Mouse (Mus musculus) small intestine, adult 2 months (tissue): ENCODE measurements around the gene Gm26661. TPM values are rescaled to one million over a fixed set of nuclear protein-coding genes. Genes with fewer than 3 reads are reported as not detected.
A peak's percentile ranks its signal among the peaks of the same experiment; 100 is the strongest.

Source experiments
- H3K27ac ChIP-seq: fragments of 200-500 bp; 2 replicates; pipeline ENCODE4 v1.5.1; 2012; ENCODE audit warnings: low read depth, low read length, control low read depth, inconsistent platforms; ENCODE audit not compliant: insufficient read depth
- H3K27me3 ChIP-seq: fragments of 200-500 bp; 2 replicates; pipeline ENCODE4 v1.6.1; 2012; ENCODE audit warnings: mild to moderate bottlenecking, moderate library complexity, low read length, inconsistent platforms; ENCODE audit not compliant: control insufficient read depth, insufficient read depth
- H3K36me3 ChIP-seq: fragments of 200-500 bp; 2 replicates; pipeline ENCODE4 v1.6.1; 2012; ENCODE audit warnings: mild to moderate bottlenecking, low read length, control low read depth, inconsistent platforms; ENCODE audit not compliant: control insufficient read depth, insufficient read depth
- H3K4me1 ChIP-seq: fragments of 200-500 bp; 2 replicates; pipeline ENCODE4 v1.6.1; 2012; ENCODE audit warnings: low read length, inconsistent platforms, mixed read lengths; ENCODE audit not compliant: control insufficient read depth, insufficient read depth, insufficient read length
- H3K4me3 ChIP-seq: fragments of 200-500 bp; 2 replicates; pipeline ENCODE4 v1.5.1; 2012; ENCODE audit warnings: low read depth, mild to moderate bottlenecking, control low read depth, inconsistent platforms, low read length, moderate library complexity
- CTCF ChIP-seq: fragments of 200-500 bp; IDR thresholded peaks from 2 replicates; pipeline ENCODE4 v1.5.1; 2012; ENCODE audit warnings: low read depth, mild to moderate bottlenecking, control low read depth, inconsistent platforms, low read length, moderate library complexity, mixed read lengths; ENCODE audit not compliant: insufficient replicate concordance, insufficient read length; ENCODE audit errors: extremely low read depth
- POLR2A ChIP-seq: fragments of 200-500 bp; IDR thresholded peaks from 2 replicates; pipeline ENCODE4 v1.6.1; 2012; ENCODE audit warnings: low read depth, mild to moderate bottlenecking, control low read depth, inconsistent platforms, low read length, moderate library complexity
- WGBS: fragments of 180-500 bp; shearing (Covaris S2); methylation state at CpG from one replicate; pipeline ENCODE4 v1.1.7; 2018; 5-methylcytosine and 5-hydroxymethylcytosine counted together
- polyA plus RNA-seq: library from polyadenylated mRNA; depleted of rRNA; stranded (reverse); fragments of >200 nt; gene quantifications from 2 replicates; pipeline ENCODE4 v1.2.3, GENCODE M21; 2012

The Gm26661 gene
- polyA plus RNA-seq, 1 experiment = 0.61 TPM

- 71% methylated on average over 7 of the region's 7 CpGs for WGBS
- no peaks in the 10 kb centered on the region for H3K36me3 ChIP-seq
- peaks cover 4% of the 10 kb centered on the region for H3K4me1 ChIP-seq
- no peaks in the 10 kb centered on the region for H3K27me3 ChIP-seq
- TF ChIP-seq POLR2A = no peak
- TF ChIP-seq CTCF = no peak
- no peak overlapping the region for H3K27ac ChIP-seq
- no peak overlapping the region for H3K4me3 ChIP-seq
Measured at GRCm38 (mm10) chr14:7789266-7790030, 1.9 kb upstream of the Gm26661 start.

GRCm38 (mm10) chr14:7791061-7791531, 291 bp upstream of the Gm26661 start:
- TF ChIP-seq CTCF = no peak
- no peak for TF ChIP-seq POLR2A
- Histone ChIP-seq H3K36me3 (no peaks in the 10 kb centered on the region), H3K4me1 (peaks cover 7% of the 10 kb centered on the region), H3K27me3 (no peaks in the 10 kb centered on the region), H3K4me3 (peak overlapping the region; percentile 57), H3K27ac (peak overlapping the region; percentile 85)
- WGBS = 10% methylated on average over 19 of the region's 19 CpGs

DNA sequence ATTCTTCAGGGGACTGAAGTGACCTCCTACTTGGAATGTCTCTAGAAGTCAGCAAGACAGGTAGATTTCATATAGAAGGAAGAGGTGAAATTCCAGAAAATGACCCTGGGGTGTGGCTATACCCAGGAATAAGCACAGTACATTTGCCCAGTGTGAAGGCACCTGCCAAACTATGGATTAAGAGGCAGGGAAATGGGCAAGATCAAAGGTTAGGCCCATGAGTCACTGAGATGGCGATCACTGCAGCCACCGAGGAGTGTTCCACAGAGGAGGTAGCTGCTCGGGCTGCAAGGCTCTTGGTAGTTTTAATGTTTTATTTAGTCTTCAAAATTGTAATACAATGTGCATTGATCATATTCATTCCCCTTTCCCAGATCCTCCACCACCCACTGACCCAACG, 4.6 kb downstream of the Gm26661 start:
- 30% methylated on average over 4 of the region's 4 CpGs for WGBS
- no peak for TF ChIP-seq CTCF
- no peak for TF ChIP-seq POLR2A
- Histone ChIP-seq H3K4me1 (peaks cover 12% of the 10 kb centered on the region), H3K4me3 (no peak overlapping the region), H3K36me3 (no peaks in the 10 kb centered on the region), H3K27me3 (no peaks in the 10 kb centered on the region), H3K27ac (no peak overlapping the region)

- Histone ChIP-seq H3K4me1 (peaks cover 9% of the 10 kb centered on the region; the same call in 1 of the 2 replicates), H3K4me3 (no peak overlapping the region), H3K27me3 (no peaks in the 10 kb centered on the region), H3K27ac (no peak overlapping the region), H3K36me3 (no peaks in the 10 kb centered on the region)
- TF ChIP-seq CTCF = no peak
- no peak for TF ChIP-seq POLR2A
Measured at GRCm38 (mm10) chr14:7800611-7801010, 9.2 kb downstream of the Gm26661 start.

DNA sequence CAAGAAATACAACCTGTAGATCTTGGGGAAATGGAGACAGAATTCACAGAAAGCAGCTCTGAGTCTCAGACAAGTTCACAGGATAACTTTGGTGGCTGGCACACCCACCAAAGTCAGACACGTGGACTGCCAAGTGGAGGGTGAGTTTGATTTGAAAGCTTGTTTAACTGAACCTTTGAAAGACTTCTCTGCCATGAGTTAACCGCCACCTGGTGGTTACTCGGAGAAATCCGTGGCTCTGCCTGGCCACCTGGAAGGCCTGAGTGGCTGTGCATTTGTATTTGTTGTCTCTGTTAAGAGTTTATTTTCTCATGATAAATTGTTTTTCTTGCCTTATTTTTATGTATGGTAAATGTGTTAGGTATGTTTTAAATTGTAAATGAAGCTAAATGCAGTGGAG, 10.4 kb downstream of the Gm26661 start:
- Histone ChIP-seq H3K36me3 (no peaks in the 10 kb centered on the region), H3K27ac (no peak overlapping the region), H3K4me3 (no peak overlapping the region), H3K4me1 (peaks cover 9% of the 10 kb centered on the region; the same call in 1 of the 2 replicates), H3K27me3 (no peaks in the 10 kb centered on the region)
- WGBS = 3% methylated on average over 4 of the region's 4 CpGs
- TF ChIP-seq POLR2A = no peak
- peak; percentile 69; the same call in 1 of the 2 replicates for TF ChIP-seq CTCF

GRCm38 (mm10) chr14:7803874-7804557, 12.6 kb downstream of the Gm26661 start:
- Histone ChIP-seq H3K4me1 (peaks cover 24% of the 10 kb centered on the region; the same call in 1 of the 2 replicates), H3K36me3 (no peaks in the 10 kb centered on the region), H3K4me3 (no peak overlapping the region), H3K27me3 (no peaks in the 10 kb centered on the region), H3K27ac (no peak overlapping the region)
- WGBS = 35% methylated on average over 4 of the region's 4 CpGs
- TF ChIP-seq POLR2A (no peak), CTCF (no peak)

- no peak for TF ChIP-seq POLR2A
- TF ChIP-seq CTCF = no peak
- WGBS = 88% methylated on average over 2 of the region's 2 CpGs
- no peak overlapping the region for H3K27ac ChIP-seq
Measured at GRCm38 (mm10) chr14:7804558-7804905, 13.1 kb downstream of the Gm26661 start.

More at GRCm38 (mm10) chr14:7804558-7804905, 13.1 kb downstream of the Gm26661 start:
- peaks cover 27% of the 10 kb centered on the region; the same call in 1 of the 2 replicates for H3K4me1 ChIP-seq
- no peaks in the 10 kb centered on the region for H3K27me3 ChIP-seq
- no peak overlapping the region for H3K4me3 ChIP-seq
- no peaks in the 10 kb centered on the region for H3K36me3 ChIP-seq
